Mouse (Mus musculus): ENCODE data around the gene Gabpb1. TPM values are rescaled to one million over a fixed set of nuclear protein-coding genes. Genes with fewer than 3 reads are reported as not detected.

The Gabpb1 gene
- 56.4 and 57.0 TPM in 2 replicates for polyA plus RNA-seq (2015; fragmentation: Nextera tagmentation; extraction: Ambion mirVana)

DNA sequence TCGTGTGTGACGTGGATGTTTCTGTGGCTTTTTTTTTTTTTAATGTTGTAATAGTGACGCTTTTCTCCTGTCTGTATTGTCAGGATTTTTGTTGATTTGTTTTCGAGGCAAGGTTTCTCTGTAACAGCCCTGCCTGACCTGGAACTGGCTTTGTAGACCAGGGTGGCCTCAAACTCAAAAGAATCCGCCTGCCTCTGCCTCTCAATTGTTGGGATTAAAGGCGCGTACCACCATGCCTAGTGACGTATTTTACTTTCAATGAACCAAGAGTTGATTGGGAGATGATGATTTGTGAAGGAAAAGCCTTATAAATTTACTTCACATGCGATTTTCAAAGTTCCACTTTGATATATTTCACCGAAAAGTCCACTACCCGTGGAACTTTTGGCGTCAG lies at the start of gene Gabpb1:
Gene Gabpb1, minus strand, starts transcription at position 216 of the 394 bp plus-strand sequence.
- Histone ChIP-seq H3K36me3 (peaks cover 26% of the 10 kb centered on the region), H3K4me3 (peak within 1 kb of the TSS; percentile 96), H3K27me3 (no peaks in the 10 kb centered on the region), H3K4me2 (peak within 1 kb of the TSS; percentile 75), H3K4me1 (peaks cover 26% of the 10 kb centered on the region), H3K9ac (peak within 1 kb of the TSS; percentile 100), H3K9me3 (0 out of 2 replicates have a peak, but pooled peaks cover 4% of the 10 kb centered on the region), H3K27ac (peak within 1 kb of the TSS; percentile 100)
- ATAC-seq (ENCODE audit: insufficient number of reproducible peaks, insufficient read depth, low FRiP score, low TSS enrichment, low read depth) = no peak
- 26% methylated on average over 12 of the region's 12 CpGs for WGBS

DNA sequence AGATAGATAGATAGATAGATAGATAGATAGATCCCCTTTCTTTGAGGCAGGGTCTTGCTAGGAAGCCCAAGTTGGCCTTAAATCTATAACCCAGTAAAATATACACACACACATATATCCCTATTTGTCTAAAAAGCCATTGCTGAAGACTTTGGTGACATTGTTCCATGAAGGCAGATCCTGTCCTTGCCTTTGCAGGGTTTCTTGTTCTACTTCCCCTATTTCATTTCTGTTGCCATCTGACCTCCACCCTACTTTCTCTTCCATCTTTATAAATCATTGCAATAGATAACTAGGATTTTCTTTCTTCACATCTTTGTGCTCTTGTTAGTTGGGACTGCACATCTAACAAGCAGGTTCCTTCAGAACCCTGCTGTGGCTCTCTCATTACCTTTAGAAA lies 36.8 kb upstream of the Gabpb1 start:
- Histone ChIP-seq H3K9ac (no peak overlapping the region), H3K27ac (no peak overlapping the region), H3K4me1 (peaks cover 8% of the 10 kb centered on the region; the same call in 1 of the 2 replicates), H3K9me3 (no peaks in the 10 kb centered on the region), H3K36me3 (peaks cover 2% of the 10 kb centered on the region; the same call in 1 of the 2 replicates), H3K4me2 (no peak overlapping the region), H3K27me3 (no peaks in the 10 kb centered on the region), H3K4me3 (no peak overlapping the region)
- ATAC-seq (ENCODE audit: insufficient number of reproducible peaks, insufficient read depth, low FRiP score, low TSS enrichment, low read depth) = no peak

DNA sequence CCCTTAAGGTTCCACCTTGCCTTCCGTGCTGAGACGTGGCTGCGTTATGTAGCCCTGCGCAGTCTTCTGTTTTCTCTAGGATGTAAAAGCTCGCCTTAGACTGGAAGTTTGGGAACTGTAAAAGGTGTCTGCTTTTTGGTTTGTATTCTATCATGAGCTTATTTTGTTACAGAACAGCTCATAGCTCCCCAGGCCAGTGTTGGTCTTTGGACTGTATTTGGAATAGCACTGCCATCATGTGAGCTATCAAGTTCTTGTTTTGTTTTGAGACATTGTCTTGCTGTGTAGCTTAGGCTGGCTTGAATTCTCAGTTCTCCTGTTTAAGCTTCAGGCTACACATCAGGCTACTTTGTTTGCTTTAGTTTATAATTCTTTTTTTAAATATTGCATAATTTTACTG lies 36.4 kb upstream of the Gabpb1 start:
- no peaks in the 10 kb centered on the region for H3K27me3 ChIP-seq
- H3K36me3 ChIP-seq = no peaks in the 10 kb centered on the region; the same call in 1 of the 2 replicates
- H3K4me2 ChIP-seq = no peak overlapping the region
- no peak for ATAC-seq (ENCODE audit: insufficient number of reproducible peaks, insufficient read depth, low FRiP score, low TSS enrichment, low read depth)
- H3K9me3 ChIP-seq = no peaks in the 10 kb centered on the region
- H3K4me3 ChIP-seq = no peak overlapping the region
- 95% methylated on average over 5 of the region's 5 CpGs for WGBS
- H3K27ac ChIP-seq = no peak overlapping the region
- peaks cover 9% of the 10 kb centered on the region; the same call in 1 of the 2 replicates for H3K4me1 ChIP-seq
- no peak overlapping the region for H3K9ac ChIP-seq

DNA sequence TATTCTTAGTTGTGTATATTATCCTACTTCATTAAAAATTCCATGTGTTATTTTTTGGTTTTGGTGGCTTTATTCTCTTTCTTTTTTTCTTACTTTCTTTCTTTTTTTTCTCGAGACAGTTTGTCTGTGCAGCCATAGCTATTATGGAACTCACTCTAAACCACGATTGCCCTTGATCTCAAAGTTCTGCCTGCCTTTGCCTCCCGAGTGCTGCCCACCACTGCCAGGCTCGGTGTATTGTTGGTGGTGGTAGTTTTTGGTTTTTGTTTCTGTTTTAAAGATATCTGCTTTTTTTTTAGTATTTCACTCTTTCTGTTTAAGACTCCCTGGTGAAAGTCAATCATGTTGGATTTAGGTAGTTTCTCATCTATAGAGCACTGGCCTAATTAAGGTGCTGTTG lies 32.2 kb upstream of the Gabpb1 start:
- Histone ChIP-seq H3K27me3 (peaks cover 7% of the 10 kb centered on the region), H3K9ac (no peak overlapping the region), H3K9me3 (no peaks in the 10 kb centered on the region), H3K27ac (no peak overlapping the region), H3K4me3 (peak overlapping the region; percentile 88), H3K4me2 (peak overlapping the region; percentile 63), H3K36me3 (no peaks in the 10 kb centered on the region), H3K4me1 (peaks cover 9% of the 10 kb centered on the region; the same call in 1 of the 2 replicates)
- no peak for ATAC-seq (ENCODE audit: insufficient number of reproducible peaks, insufficient read depth, low FRiP score, low TSS enrichment, low read depth)
- WGBS = 80% methylated on average over 4 of the region's 4 CpGs

DNA sequence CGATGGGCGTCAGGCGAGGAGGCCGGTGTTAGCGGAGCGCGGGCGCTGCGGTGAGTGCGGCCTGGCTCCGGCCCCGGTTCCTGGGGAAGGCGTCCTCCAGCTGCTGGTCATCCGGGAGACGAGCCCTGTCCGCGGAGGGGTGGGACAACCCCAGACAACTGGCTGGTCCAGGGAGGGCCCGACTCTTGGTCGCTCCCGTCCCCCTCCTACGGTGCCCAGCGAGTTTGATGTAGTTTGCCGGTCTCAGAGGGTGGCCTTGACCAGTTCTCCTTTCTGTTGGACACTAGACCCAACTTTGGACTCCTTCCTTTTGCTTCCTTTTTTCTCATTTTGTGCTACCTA lies 31.3 kb upstream of the Gabpb1 start:
- ATAC-seq (ENCODE audit: insufficient number of reproducible peaks, insufficient read depth, low FRiP score, low TSS enrichment, low read depth) = no peak
- 0% methylated on average over 20 of the region's 23 CpGs for WGBS
- Histone ChIP-seq H3K4me3 (peak overlapping the region; percentile 88), H3K27ac (peak overlapping the region; percentile 80), H3K9me3 (no peaks in the 10 kb centered on the region), H3K4me1 (peaks cover 9% of the 10 kb centered on the region; the same call in 1 of the 2 replicates), H3K4me2 (peak overlapping the region; percentile 63), H3K36me3 (no peaks in the 10 kb centered on the region), H3K27me3 (peaks cover 7% of the 10 kb centered on the region), H3K9ac (peak overlapping the region; percentile 95)

DNA sequence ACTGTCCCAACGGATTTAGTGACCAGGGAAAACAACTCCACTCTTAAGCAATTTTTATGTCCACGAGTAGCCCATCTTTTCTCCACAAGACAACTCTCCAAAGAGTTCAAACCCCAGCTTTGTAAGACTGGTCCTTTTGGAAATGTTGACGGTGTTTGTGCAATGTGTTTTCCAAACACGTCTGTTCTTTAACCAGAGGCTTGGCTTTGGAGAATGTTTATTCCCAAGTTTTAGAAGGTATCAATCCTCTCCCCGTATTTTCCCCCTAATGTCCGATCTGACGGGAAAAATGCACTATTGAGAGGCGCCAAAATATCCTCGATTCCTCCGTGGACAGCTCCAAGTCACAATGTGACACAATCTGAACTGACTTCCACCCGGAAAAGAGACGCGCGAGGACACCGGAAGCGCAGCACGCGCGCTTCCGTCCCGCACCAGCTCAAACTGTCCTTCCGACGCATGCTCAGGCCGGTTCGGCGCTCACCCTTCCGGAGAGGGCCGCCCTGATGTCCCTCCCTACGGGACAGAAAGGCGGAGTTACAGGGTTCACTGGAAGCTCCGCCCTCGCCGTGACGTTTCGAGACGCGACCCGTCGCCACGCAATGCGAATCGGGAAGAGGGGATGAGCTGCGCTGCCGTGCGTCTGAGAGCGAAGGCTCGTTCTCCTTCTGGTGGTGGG lies 30.8 kb upstream of the Gabpb1 start, which contains the start of gene Usp8:
Gene Usp8, plus strand, starts transcription at position 570 of the 679 bp plus-strand sequence.
- H3K27ac ChIP-seq = peak within 1 kb of the TSS; percentile 80
- WGBS = 2% methylated on average over 47 of the region's 47 CpGs
- H3K4me1 ChIP-seq = peaks cover 9% of the 10 kb centered on the region; the same call in 1 of the 2 replicates
- peaks cover 7% of the 10 kb centered on the region for H3K27me3 ChIP-seq
- peak within 1 kb of the TSS; percentile 63 for H3K4me2 ChIP-seq
- peak; percentile 99 for ATAC-seq (ENCODE audit: insufficient number of reproducible peaks, insufficient read depth, low FRiP score, low TSS enrichment, low read depth)
- H3K36me3 ChIP-seq = no peaks in the 10 kb centered on the region
- peak within 1 kb of the TSS; percentile 95 for H3K9ac ChIP-seq
- H3K4me3 ChIP-seq = peak within 1 kb of the TSS; percentile 88
- H3K9me3 ChIP-seq = no peaks in the 10 kb centered on the region

DNA sequence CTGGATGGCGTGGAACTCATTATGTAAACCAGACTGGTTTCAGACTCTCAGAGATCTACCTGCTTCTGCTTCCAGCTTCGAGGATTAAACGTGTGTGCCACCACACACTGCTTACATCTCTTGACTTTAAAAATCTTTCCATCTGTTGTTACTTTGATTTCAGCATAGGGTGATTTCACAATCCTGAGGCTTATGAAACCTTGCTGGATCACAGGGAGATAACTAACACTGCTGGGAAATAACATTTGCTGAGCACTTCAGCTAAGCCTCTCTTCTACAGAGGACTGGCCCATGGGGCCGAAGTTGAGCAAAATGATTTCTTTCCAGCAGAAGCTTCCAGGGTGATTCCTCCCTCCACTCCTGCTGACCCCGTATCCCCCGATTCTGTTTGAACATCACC lies 19.1 kb upstream of the Gabpb1 start:
- no peak for ATAC-seq (ENCODE audit: insufficient number of reproducible peaks, insufficient read depth, low FRiP score, low TSS enrichment, low read depth)
- WGBS = 80% methylated on average over 6 of the region's 6 CpGs
- H3K9me3 ChIP-seq = no peaks in the 10 kb centered on the region
- no peak overlapping the region for H3K27ac ChIP-seq
- no peak overlapping the region for H3K4me2 ChIP-seq
- H3K27me3 ChIP-seq = no peaks in the 10 kb centered on the region
- no peaks in the 10 kb centered on the region for H3K36me3 ChIP-seq
- H3K4me3 ChIP-seq = no peak overlapping the region
- no peaks in the 10 kb centered on the region for H3K4me1 ChIP-seq
- no peak overlapping the region for H3K9ac ChIP-seq

DNA sequence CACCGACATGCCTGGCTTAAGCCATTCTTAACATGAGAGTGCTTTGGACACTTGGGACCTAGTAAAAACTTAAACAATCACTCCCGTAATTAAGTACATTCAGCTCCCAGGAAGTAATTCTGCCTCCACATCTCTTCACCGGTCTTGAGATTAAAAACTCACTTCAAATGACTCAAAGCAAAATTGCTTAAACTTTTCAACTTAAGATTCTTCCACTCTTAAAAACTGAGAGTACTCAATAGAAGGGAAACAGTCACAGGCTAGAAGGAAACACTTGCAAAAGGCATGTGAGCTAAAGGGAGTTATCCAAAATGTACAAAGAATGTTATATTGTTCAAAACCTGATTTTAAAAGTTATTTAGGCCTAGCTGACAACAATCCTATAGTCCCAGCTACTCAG lies 15.2 kb upstream of the Gabpb1 start:
- H3K27me3 ChIP-seq = no peaks in the 10 kb centered on the region
- ATAC-seq (ENCODE audit: insufficient number of reproducible peaks, insufficient read depth, low FRiP score, low TSS enrichment, low read depth) = no peak
- no peak overlapping the region for H3K4me3 ChIP-seq
- no peak overlapping the region for H3K4me2 ChIP-seq
- H3K9me3 ChIP-seq = no peaks in the 10 kb centered on the region; the same call in 1 of the 2 replicates
- no peak overlapping the region for H3K27ac ChIP-seq
- no peak overlapping the region for H3K9ac ChIP-seq
- WGBS = 77% methylated on average over 3 of the region's 3 CpGs
- peaks cover 10% of the 10 kb centered on the region for H3K36me3 ChIP-seq
- H3K4me1 ChIP-seq = no peaks in the 10 kb centered on the region

DNA sequence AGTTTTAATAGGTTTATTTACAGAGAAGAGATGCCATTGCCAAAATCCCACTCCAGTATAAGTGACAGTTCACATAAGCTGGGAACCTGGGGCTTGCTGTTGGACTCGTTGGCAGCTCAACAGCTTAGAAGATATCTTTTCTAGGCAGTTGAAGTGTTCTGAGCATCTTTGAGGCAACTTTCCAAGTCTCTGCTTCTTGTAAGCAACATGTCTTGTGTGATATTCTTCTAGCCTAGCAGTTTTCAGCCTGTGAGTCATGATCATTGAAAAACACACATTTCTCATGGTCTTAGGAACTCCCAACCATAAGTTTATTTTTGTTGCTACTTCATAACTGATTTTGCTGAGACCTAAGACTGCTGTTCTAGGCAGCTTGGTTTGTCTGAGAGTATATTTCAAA lies 6.8 kb upstream of the Gabpb1 start:
- Histone ChIP-seq H3K36me3 (peaks cover 42% of the 10 kb centered on the region), H3K27me3 (no peaks in the 10 kb centered on the region), H3K4me3 (no peak overlapping the region), H3K27ac (no peak overlapping the region), H3K4me2 (no peak overlapping the region), H3K4me1 (no peaks in the 10 kb centered on the region), H3K9me3 (peaks cover 4% of the 10 kb centered on the region; the same call in 1 of the 2 replicates), H3K9ac (no peak overlapping the region)
- WGBS = 97% methylated on average over 1 of the region's 1 CpGs
- ATAC-seq (ENCODE audit: insufficient number of reproducible peaks, insufficient read depth, low FRiP score, low TSS enrichment, low read depth) = no peak

DNA sequence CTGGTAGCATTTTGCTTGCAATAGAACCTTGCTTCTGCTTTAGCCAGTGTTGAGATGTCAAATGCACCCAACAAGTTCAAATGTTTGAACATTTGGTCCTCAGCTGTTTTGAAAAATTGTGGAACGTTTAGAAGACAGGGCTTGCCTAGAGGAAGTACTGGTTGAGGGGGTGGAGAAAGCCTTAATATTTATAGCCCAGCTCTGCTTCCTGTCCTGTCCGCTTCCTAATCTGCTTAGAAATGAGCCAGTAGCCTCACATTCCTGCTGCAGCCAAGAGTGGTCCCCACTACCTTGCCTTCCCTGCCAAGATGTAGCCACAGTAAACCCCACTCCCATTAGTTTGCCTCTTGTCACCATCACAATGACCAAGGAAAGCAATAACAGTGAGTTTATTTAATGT lies 6.2 kb upstream of the Gabpb1 start:
- no peaks in the 10 kb centered on the region for H3K4me1 ChIP-seq
- H3K27me3 ChIP-seq = no peaks in the 10 kb centered on the region
- WGBS = 86% methylated on average over 2 of the region's 2 CpGs
- no peak overlapping the region for H3K9ac ChIP-seq
- no peak overlapping the region for H3K4me2 ChIP-seq
- no peak for ATAC-seq (ENCODE audit: insufficient number of reproducible peaks, insufficient read depth, low FRiP score, low TSS enrichment, low read depth)
- peaks cover 43% of the 10 kb centered on the region for H3K36me3 ChIP-seq
- peaks cover 4% of the 10 kb centered on the region; the same call in 1 of the 2 replicates for H3K9me3 ChIP-seq
- no peak overlapping the region for H3K4me3 ChIP-seq
- H3K27ac ChIP-seq = no peak overlapping the region

DNA sequence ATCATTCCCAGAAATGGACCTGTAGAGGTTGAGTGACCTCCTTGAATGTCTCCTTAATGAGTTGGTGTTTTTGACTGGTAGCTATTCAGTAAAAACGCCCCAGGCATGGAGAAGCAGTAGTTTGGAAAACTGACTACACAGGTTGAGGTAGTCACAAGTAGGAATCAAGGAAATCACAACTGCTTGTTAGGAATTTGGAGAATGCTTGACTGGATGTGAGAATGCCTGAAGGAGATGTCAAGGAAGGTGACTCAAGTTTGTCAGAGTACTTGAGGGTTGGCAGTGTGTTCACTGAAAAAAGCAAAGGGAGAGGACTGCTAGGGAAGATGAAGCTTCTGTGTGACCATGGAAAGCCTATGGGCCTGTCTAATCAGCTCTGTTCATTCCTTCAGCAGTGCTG lies 1.2 kb upstream of the Gabpb1 start:
- Histone ChIP-seq H3K9me3 (0 out of 2 replicates have a peak, but pooled peaks cover 4% of the 10 kb centered on the region), H3K4me1 (peaks cover 23% of the 10 kb centered on the region), H3K9ac (no peak overlapping the region), H3K27ac (no peak overlapping the region), H3K4me3 (no peak overlapping the region), H3K27me3 (no peaks in the 10 kb centered on the region), H3K36me3 (peaks cover 29% of the 10 kb centered on the region), H3K4me2 (0 out of 2 replicates have a peak overlapping the region, but pooled peaks have one; percentile 75)
- 89% methylated on average over 1 of the region's 1 CpGs for WGBS
- ATAC-seq (ENCODE audit: insufficient number of reproducible peaks, insufficient read depth, low FRiP score, low TSS enrichment, low read depth) = no peak

Measured in embryonic facial prominence, embryonic 13.5 days (tissue).